Mouse (Mus musculus) thymus, postnatal 0 days (tissue): ENCODE data around the gene Nr3c2. TPM values are rescaled to one million over a fixed set of nuclear protein-coding genes. Genes with fewer than 3 reads are reported as not detected.
A peak's percentile ranks its signal among the peaks of the same experiment; 100 is the strongest.

Experiments
- DNase-seq: peaks from one replicate; pipeline ENCODE4 v3.0.0-alpha.2; 2015; ENCODE audit warnings: low spot score
- polyA plus RNA-seq: library from polyadenylated mRNA; unstranded; fragments of >200 nt; fragmentation: Nextera tagmentation; extraction: Ambion mirVana; gene quantifications from 2 replicates; pipeline ENCODE4 v1.2.1, GENCODE M21; 2015

The Nr3c2 gene
- polyA plus RNA-seq, 1 experiment from 2014 or later, result 0.91 TPM

DNA sequence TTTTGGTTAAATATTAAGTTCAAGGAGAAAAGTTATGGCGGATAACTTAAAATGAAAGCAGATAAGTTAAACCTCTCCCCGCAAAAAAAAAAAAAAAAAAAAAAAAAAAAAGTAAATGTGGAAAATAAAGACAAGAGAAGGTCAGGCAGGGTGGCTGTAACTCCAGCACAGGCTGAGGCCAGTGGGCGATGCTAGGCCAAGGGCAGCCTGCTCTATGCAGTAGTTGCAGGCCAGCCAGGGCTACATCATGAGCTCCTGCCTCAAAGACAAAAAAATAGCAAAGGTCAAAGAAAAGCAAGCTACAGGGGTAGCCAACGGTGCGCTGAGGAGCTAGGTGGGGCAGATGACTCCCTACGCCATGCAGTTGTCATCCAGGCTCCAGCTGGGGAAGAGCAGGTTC lies 270.1 kb downstream of the Nr3c2 start:
- no peak for DNase-seq

GRCm38 (mm10) chr8:77169757-77170438 lies 270.7 kb downstream of the Nr3c2 start:
- DNase-seq, result no peak

DNA sequence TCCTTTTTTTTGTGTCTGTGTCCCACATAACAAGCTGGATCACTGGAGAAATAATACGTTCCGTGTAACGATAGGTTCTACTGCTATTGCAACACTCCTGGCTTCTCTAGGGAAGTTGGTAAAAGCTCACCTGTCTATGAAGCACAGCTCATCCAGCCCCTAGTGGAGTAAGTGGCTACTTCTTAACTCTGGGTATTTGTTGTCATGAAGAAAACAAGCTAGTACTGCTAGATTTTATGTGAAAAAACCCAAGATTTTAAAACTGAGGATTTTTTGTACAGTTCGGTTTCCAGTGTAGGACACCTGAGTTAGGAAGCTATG lies 271.2 kb downstream of the Nr3c2 start:
- no peak for DNase-seq

- no peak for DNase-seq
These were observed 273.9 kb downstream of the Nr3c2 start for GRCm38 (mm10) chr8:77173075-77173657.

DNA sequence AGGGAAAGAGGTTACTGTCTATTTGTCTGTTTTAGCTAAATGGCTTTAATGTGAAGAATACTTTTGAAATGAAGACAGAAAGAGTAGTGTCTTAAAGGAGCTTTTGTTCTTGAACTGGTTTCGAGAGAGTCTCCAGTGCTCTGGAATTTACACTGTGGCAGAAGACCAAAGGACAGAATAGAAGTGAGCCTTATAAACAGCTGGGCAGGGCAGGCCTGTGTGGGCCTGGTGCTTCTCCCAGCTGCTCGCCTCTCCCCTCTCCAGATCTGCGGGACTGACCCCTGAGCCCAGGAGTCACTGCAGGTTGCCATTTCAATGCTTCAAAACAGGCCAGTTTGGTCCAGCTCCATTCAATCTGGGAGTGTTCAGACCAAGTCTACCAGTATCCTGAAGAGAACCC lies 274.5 kb downstream of the Nr3c2 start:
- no peak for DNase-seq

DNA sequence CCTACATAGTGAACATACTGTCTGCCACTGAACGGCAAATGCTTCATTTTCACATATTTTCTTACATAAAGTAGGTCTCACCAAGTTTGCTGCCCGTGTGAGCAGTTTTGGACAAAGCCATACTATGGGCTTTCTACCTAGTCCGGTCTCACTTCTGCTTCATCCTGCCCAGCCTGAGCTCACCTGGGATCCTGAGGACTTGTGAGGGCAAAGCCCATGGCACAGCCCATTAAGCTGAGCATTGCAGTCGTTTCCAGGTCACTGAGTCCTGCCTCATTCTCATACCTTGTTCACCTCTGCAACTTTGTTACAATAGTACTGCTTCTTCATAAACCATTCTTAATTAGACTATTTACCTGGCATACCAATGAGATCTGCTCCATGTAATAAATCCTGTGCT lies 276.2 kb downstream of the Nr3c2 start:
- DNase-seq, result no peak

GRCm38 (mm10) chr8:77176343-77176742 lies 277.1 kb downstream of the Nr3c2 start:
- DNase-seq, result no peak

GRCm38 (mm10) chr8:77185816-77186215 lies 286.6 kb downstream of the Nr3c2 start:
- DNase-seq, result no peak

DNA sequence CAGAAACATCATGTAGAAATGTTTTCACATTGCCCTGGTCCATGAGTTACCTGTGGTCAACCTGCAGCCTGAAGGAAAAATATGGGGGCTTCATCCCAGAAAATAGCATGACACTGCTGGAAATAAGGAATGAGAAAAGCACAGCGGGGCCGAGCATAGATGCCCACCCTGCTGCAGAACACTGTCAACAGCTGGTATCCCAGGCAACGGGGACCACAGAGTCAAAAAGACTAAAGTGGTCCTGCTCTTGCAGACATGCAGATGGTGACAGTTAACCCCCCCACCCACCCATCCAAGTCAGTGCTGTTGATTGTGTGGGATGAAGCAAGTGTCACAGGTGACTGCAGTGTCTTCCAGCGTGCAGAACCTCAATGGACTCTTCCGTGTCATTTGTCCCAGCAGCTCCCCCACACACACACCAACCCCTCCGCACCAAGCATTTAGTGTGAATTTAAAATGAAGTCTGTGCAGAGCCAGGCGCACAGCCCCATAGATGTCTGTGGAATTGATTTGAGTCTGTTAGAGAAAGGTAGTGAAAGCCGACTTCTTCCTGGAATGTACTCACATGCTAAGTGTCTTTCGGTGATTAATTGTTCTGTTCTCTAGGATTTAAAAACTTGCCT lies 287.8 kb downstream of the Nr3c2 start:
- no peak for DNase-seq

DNA sequence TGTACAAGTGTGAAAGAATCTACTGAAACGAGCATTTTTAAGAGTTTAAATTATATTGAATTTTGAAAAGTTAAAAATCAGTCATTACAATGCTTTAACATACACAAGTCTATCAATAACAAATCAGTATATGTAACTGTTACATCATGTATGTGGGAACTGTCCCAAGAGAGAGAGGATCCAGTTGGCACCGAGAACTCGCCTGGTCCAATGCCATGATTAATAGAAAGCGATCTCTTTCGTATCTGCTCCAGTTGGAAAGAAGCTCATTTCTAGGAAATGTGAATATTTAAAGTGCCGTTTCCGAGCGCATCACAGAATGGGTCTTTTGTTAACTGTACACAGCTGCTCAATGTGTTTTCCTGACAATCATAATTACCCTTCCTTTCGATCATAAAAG lies 288.5 kb downstream of the Nr3c2 start:
- DNase-seq, result no peak

DNA sequence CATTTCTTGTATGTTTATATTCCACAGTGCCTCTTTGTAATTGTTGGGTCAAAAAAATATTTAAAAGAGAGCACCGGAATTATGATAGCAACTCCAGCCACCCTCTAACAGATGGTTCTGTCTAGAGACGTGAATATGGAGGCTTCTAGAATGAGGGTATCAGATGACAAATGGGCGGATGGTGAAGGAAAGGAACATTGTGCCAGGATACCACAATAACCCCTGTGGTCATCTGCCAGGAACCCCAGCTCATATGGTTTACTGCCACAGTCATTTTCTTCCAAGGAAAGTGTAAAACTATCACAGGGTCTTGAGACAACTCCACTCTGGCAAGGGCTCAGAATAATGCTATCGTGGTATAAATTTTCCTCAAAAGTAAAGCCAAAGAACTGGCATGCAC lies 289.1 kb downstream of the Nr3c2 start:
- no peak for DNase-seq

DNA sequence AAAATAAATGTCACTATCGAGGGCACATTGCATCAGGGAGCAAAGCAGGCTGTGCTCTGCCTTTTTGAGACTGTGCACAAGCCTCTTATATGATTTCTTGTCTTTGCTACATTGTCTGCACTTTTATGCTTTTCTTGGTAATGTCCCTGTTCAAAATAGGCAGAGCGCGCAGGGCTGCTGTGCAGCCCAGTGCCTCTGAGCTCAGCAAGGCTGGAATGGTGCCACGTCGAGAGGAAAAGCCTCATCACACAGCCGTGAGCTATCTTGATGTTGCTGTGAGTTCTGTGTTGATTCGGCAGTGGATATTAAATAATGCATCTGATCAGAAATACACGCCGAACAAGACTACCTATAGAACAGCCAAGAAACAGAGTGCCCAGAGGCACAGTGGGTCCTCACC lies 290.1 kb downstream of the Nr3c2 start:
- DNase-seq, result no peak

DNA sequence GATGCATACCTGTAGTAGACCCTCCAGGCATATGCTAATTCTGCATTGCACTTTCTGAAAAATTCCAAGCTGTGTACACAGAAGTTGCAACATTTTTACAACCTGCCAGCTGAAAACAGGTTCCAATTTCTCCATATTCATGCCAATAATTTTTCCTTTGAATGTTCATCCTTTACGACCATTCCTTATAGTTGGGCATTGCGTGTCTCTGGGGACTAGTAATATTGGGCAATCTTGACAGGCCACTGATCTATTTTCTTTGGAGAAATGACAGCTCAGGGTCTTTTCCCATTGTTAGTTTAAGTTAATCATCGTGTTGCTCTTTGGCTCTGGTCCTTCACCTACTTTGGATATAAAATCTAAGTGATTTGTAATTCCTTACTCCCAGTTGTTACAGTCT lies 291.2 kb downstream of the Nr3c2 start:
- no peak for DNase-seq

GRCm38 (mm10) chr8:77209297-77209696 lies 310.1 kb downstream of the Nr3c2 start:
- no peak for DNase-seq

DNA sequence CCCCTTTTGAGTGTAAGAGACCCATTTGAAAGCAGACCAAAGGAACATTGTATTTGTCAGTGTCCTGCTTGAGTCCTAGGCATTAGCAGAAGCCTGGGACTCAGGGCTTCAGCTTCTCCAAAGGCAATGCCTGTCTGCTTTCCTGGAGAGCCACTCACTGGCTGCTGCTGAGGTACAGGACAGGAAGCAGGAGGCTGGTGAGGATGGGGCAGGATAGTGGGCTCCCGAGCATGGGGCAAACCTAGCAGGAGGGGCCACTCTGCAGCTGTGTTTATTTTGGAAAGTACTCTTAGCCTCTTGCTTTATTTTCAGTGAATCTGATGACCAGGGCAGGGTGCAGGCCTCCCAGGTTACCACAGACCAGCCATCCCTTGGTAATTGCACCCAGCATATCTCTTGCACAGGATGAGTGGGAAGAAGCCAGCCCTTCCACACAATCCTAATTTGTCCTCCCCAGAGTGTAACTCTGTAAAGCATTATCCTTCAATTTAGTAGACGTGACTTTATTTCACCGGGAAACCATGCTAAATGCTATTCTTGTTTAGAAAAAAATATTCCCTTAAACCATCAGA lies 314.7 kb downstream of the Nr3c2 start:
- no peak for DNase-seq

DNA sequence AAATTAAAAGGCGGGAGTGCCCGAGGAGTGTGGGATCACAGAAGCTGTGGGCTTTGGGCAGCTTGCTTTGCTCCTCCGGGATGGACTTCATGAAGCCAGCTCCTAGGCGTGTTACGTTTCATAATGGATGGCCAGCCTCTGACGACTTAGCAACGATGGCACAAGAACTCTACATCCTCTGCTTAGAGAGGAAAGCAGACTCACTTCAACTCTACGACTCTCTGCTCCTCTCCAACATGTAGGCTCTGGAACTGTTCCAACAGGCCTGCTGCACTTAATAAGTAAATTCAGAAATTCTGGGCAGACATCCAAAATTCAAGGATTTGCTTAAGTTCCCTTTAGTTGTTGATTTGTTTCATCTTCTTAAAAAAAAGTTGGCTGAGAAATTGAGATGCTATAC lies 315.4 kb downstream of the Nr3c2 start:
- no peak for DNase-seq

- DNase-seq, result no peak
These were observed 315.9 kb downstream of the Nr3c2 start for GRCm38 (mm10) chr8:77215191-77215590.

GRCm38 (mm10) chr8:77223123-77223522 lies 323.9 kb downstream of the Nr3c2 start:
- peak; percentile 62 for DNase-seq

- peak; percentile 73 for DNase-seq
These were observed 328.5 kb downstream of the Nr3c2 start for GRCm38 (mm10) chr8:77227742-77228141.

DNA sequence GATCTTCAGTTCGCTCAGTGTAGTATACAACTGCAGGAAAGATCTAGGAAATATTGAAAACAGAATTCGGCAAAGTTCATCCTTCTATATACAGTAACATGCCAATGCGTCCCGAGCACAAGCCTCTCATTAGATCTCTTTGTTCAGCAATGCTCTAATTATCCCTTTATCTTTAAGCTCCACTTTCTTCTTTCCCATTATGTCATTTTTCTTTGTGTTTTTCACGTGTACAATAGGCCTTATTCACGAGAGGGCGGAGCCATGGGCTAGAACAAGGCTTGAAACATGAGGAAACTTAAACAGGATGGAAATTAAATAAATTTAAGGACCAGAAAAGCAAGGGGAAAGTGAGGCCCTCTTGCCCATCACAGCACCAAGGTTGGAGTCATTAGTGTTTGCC lies 329.4 kb downstream of the Nr3c2 start:
- no peak for DNase-seq

- no peak for DNase-seq
These were observed 332.0 kb downstream of the Nr3c2 start for GRCm38 (mm10) chr8:77231211-77231610.

- no peak for DNase-seq
These were observed 332.6 kb downstream of the Nr3c2 start for GRCm38 (mm10) chr8:77231834-77232233.

DNA sequence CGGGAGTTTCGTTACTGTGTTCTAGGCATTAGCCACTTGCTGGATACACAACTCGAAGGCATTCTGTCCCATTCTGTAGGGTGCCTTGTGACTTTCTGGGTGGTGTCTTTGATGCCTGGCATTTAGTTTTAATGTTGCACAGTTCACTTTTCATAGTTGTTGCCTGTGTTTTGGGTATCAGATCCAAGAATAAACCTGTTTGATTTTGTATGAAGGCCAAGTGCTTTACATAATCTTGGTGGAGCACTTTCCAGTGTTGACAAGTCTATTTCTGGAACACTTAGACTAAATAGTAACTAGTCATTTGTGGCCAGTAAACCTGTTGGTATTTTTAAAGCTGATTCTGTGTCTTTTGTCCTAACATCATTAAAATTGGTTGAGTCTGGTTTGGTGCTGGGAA lies 333.2 kb downstream of the Nr3c2 start:
- no peak for DNase-seq
